Mouse (Mus musculus) embryonic facial prominence, embryonic 15.5 days (tissue): Measurements from ENCODE around the gene Slc38a8. TPM values are rescaled to one million over a fixed set of nuclear protein-coding genes. Genes with fewer than 3 reads are reported as not detected.
A peak's percentile ranks its signal among the peaks of the same experiment; 100 is the strongest.

ENCODE experiments used
- ATAC-seq: fragments of 200-750 bp; cut with Nextera tagmentation; 2 replicates; pipeline ENCODE4 v1.8.0; 2017; ENCODE audit warnings: low read depth, moderate TSS enrichment; ENCODE audit not compliant: insufficient number of reproducible peaks, low FRiP score, low TSS enrichment
- H3K27ac ChIP-seq: fragments of 300-500 bp; sonication (generic); replicated peaks from 2 replicates; pipeline ENCODE4 v1.5.1; 2015; ENCODE audit warnings: mild to moderate bottlenecking, inconsistent platforms
- H3K27me3 ChIP-seq: fragments of 300-500 bp; sonication (generic); 2 replicates; pipeline ENCODE4 v1.6.1; 2015; ENCODE audit warnings: inconsistent platforms
- H3K36me3 ChIP-seq: fragments of 300-500 bp; sonication (generic); 2 replicates; pipeline ENCODE4 v1.6.1; 2015; ENCODE audit warnings: mild to moderate bottlenecking, inconsistent platforms
- H3K4me1 ChIP-seq: fragments of 300-500 bp; sonication (generic); 2 replicates; pipeline ENCODE4 v1.6.1; 2015; ENCODE audit warnings: inconsistent platforms
- H3K4me2 ChIP-seq: fragments of 300-500 bp; sonication (generic); replicated peaks from 2 replicates; pipeline ENCODE4 v1.6.1; 2015; ENCODE audit warnings: mild to moderate bottlenecking, inconsistent platforms
- H3K4me3 ChIP-seq: fragments of 300-500 bp; sonication (generic); replicated peaks from 2 replicates; pipeline ENCODE4 v1.5.1; 2015; ENCODE audit warnings: mild to moderate bottlenecking, inconsistent platforms
- H3K9ac ChIP-seq: fragments of 300-500 bp; sonication (generic); 2 replicates; pipeline ENCODE4 v1.6.1; 2015; ENCODE audit warnings: inconsistent platforms
- H3K9me3 ChIP-seq: fragments of 300-500 bp; sonication (generic); replicated peaks from 2 replicates; pipeline ENCODE4 v1.6.1; 2016; ENCODE audit warnings: inconsistent platforms
- WGBS: fragments of 180-500 bp; shearing (Covaris S2); methylation state at CpG from one replicate; pipeline ENCODE4 v1.1.7; 2015; 5-methylcytosine and 5-hydroxymethylcytosine counted together
- polyA plus RNA-seq: library from polyadenylated mRNA; unstranded; fragments of >200 nt; fragmentation: Nextera tagmentation; extraction: Ambion mirVana; gene quantifications from 2 replicates; pipeline ENCODE4 v1.2.1, GENCODE M21; 2015

The Slc38a8 gene
- 0.09 and 0.30 TPM in 2 replicates for polyA plus RNA-seq

DNA sequence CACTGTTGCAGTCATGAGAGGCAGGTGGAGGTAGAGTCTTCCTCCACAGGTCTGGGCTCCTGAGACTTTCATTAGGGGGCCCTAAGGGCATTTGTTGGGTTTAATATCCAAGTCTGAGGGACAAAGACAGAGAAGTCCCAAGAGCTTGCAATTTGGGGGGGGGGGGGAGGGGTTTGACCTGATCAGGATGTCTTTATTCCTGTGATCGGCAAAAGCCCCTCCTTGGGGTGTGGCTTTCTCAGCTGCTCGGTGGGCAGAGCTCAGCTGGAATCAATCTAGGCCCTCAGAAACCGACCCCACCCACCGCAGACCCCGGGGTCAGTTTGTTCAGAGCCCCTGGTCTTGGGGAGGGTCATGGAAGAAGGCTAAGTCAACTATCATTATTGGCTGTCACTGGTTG is at the start of gene Slc38a8:
Gene Slc38a8 (minus strand): TSS at position 101 of the 400 bp plus-strand sequence.
- H3K9ac ChIP-seq = no peak within 1 kb of the TSS
- no peak within 1 kb of the TSS for H3K4me3 ChIP-seq
- no peak for ATAC-seq

DNA sequence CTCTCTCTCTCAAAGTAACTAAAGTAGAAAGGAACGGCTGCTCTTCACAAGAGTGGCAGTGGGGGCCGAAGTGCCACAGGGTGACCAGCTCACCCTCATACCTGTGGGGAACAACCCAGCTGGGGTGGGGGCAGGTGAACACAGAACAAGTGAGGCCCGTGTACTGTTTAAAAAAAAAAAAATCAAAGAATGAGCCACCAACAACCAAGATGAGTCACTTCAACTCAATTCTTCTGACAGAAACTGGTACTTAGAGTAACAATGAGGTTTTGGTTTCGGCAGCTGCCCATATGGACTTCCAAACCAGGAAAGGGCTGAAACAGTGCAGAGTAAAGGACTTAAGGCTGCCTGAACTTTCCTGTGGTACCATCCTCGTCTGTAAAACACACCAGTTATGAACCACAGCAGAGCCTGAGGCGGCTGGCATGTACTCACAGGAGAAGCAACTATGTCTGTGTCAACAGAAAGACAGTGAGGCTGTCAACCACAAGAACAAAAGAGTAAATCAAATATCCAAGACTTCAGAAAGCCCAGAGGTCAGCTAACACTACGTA is 47.1 kb upstream of the Slc38a8 start:
- Histone ChIP-seq H3K4me2 (no peak overlapping the region), H3K36me3 (peaks cover 36% of the 10 kb centered on the region), H3K27ac (no peak overlapping the region; the same call in 1 of the 2 replicates), H3K9ac (no peak overlapping the region), H3K4me3 (no peak overlapping the region), H3K9me3 (no peaks in the 10 kb centered on the region), H3K4me1 (peaks cover 31% of the 10 kb centered on the region), H3K27me3 (no peaks in the 10 kb centered on the region)
- WGBS = 59% methylated on average over 7 of the region's 7 CpGs
- no peak for ATAC-seq

More for the DNA sequence above, at the start of gene Slc38a8:
- 30% methylated on average over 5 of the region's 5 CpGs for WGBS
- Histone ChIP-seq H3K27ac (no peak within 1 kb of the TSS), H3K27me3 (no peaks in the 10 kb centered on the region), H3K36me3 (peaks cover 9% of the 10 kb centered on the region; the same call in 1 of the 2 replicates), H3K4me1 (no peaks in the 10 kb centered on the region), H3K4me2 (no peak within 1 kb of the TSS), H3K9me3 (no peaks in the 10 kb centered on the region)

- Histone ChIP-seq H3K27ac (no peak overlapping the region), H3K9ac (no peak overlapping the region), H3K36me3 (peaks cover 51% of the 10 kb centered on the region), H3K4me2 (no peak overlapping the region), H3K27me3 (no peaks in the 10 kb centered on the region), H3K4me3 (no peak overlapping the region), H3K9me3 (no peaks in the 10 kb centered on the region), H3K4me1 (peaks cover 22% of the 10 kb centered on the region)
- WGBS = 76% methylated on average over 18 of the region's 18 CpGs
- ATAC-seq = no peak
Measured at GRCm38 (mm10) chr8:119547019-119547691, 45.7 kb upstream of the Slc38a8 start.

DNA sequence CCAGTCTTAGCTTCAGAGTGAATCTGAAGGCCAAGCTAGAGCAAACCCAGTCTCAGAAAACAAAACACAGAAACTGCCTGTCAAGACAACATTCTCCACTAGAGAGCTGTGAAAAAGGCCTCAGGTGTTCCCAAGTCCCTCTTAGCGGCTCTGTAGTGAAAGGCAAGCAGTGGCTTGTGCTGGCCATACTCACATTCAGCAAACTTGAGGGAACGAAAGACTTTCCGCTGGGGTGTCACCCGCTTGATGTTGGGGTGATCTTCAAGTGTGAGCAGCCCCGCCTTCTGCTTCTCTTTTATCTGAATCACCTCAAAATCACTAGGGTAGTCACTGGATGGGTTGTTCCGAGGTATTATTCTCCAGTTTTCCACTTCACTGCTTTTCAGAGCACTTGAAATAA is 44.3 kb upstream of the Slc38a8 start:
- H3K4me2 ChIP-seq = no peak overlapping the region
- ATAC-seq = no peak
- H3K4me1 ChIP-seq = peaks cover 19% of the 10 kb centered on the region; the same call in 1 of the 2 replicates
- H3K27ac ChIP-seq = no peak overlapping the region
- no peaks in the 10 kb centered on the region for H3K9me3 ChIP-seq
- 69% methylated on average over 6 of the region's 6 CpGs for WGBS
- H3K36me3 ChIP-seq = peaks cover 63% of the 10 kb centered on the region
- H3K27me3 ChIP-seq = no peaks in the 10 kb centered on the region
- no peak overlapping the region for H3K4me3 ChIP-seq
- H3K9ac ChIP-seq = no peak overlapping the region

GRCm38 (mm10) chr8:119545180-119545579 is 43.7 kb upstream of the Slc38a8 start:
- Histone ChIP-seq H3K9me3 (no peaks in the 10 kb centered on the region), H3K4me2 (no peak overlapping the region), H3K27me3 (no peaks in the 10 kb centered on the region), H3K4me1 (peaks cover 13% of the 10 kb centered on the region; the same call in 1 of the 2 replicates), H3K36me3 (peaks cover 69% of the 10 kb centered on the region), H3K4me3 (no peak overlapping the region), H3K9ac (no peak overlapping the region), H3K27ac (no peak overlapping the region)
- peak; percentile 39; the same call in 1 of the 2 replicates for ATAC-seq
- 71% methylated on average over 6 of the region's 6 CpGs for WGBS

- peaks cover 75% of the 10 kb centered on the region for H3K36me3 ChIP-seq
- no peak overlapping the region for H3K9ac ChIP-seq
- no peak for ATAC-seq
- H3K27ac ChIP-seq = no peak overlapping the region
- H3K4me2 ChIP-seq = no peak overlapping the region
- H3K4me1 ChIP-seq = peaks cover 12% of the 10 kb centered on the region; the same call in 1 of the 2 replicates
- WGBS = 85% methylated on average over 3 of the region's 3 CpGs
- no peaks in the 10 kb centered on the region for H3K9me3 ChIP-seq
- no peaks in the 10 kb centered on the region for H3K27me3 ChIP-seq
- H3K4me3 ChIP-seq = no peak overlapping the region
Measured at GRCm38 (mm10) chr8:119544606-119545005, 43.1 kb upstream of the Slc38a8 start.

- Histone ChIP-seq H3K27ac (no peak overlapping the region), H3K4me3 (no peak overlapping the region), H3K9ac (no peak overlapping the region), H3K36me3 (peaks cover 97% of the 10 kb centered on the region), H3K27me3 (no peaks in the 10 kb centered on the region), H3K4me1 (no peaks in the 10 kb centered on the region), H3K4me2 (no peak overlapping the region), H3K9me3 (no peaks in the 10 kb centered on the region)
- ATAC-seq = no peak
- 85% methylated on average over 9 of the region's 9 CpGs for WGBS
Measured at GRCm38 (mm10) chr8:119531973-119532372, 30.5 kb upstream of the Slc38a8 start.

DNA sequence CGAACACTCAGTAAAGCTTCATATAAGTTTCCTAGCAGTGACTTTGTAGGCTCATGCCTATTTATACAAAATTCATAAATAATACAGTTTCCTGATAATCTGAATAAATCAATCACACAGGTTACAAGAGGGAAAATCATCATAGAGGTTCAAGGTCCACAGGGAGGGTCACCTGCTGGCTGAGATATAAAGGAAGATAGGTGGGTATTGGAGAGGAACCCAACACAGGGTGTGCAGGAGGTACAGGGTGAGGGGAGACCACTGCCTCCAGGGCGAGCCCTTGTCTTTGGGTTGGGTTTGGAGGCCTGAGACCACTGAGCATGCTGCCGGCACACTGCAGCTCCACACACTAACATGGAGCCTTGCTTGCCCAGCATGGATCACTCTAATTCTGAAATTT is 29.9 kb upstream of the Slc38a8 start:
- Histone ChIP-seq H3K4me1 (no peaks in the 10 kb centered on the region), H3K27me3 (no peaks in the 10 kb centered on the region), H3K4me3 (no peak overlapping the region), H3K27ac (no peak overlapping the region), H3K9ac (no peak overlapping the region), H3K9me3 (no peaks in the 10 kb centered on the region), H3K4me2 (no peak overlapping the region), H3K36me3 (peaks cover 97% of the 10 kb centered on the region)
- 89% methylated on average over 3 of the region's 3 CpGs for WGBS
- no peak for ATAC-seq

- 88% methylated on average over 6 of the region's 6 CpGs for WGBS
- no peak overlapping the region for H3K9ac ChIP-seq
Measured at GRCm38 (mm10) chr8:119530937-119531336, 29.4 kb upstream of the Slc38a8 start.

GRCm38 (mm10) chr8:119528762-119529161 is 27.3 kb upstream of the Slc38a8 start:
- 92% methylated on average over 7 of the region's 7 CpGs for WGBS
- no peaks in the 10 kb centered on the region for H3K27me3 ChIP-seq
- peaks cover 91% of the 10 kb centered on the region for H3K36me3 ChIP-seq
- no peaks in the 10 kb centered on the region for H3K9me3 ChIP-seq
- no peaks in the 10 kb centered on the region for H3K4me1 ChIP-seq
- no peak overlapping the region for H3K4me3 ChIP-seq
- H3K27ac ChIP-seq = no peak overlapping the region
- ATAC-seq = no peak
- H3K4me2 ChIP-seq = no peak overlapping the region
- no peak overlapping the region for H3K9ac ChIP-seq

More at GRCm38 (mm10) chr8:119530937-119531336, 29.4 kb upstream of the Slc38a8 start:
- Histone ChIP-seq H3K4me2 (no peak overlapping the region), H3K36me3 (peaks cover 92% of the 10 kb centered on the region), H3K9me3 (no peaks in the 10 kb centered on the region), H3K4me3 (no peak overlapping the region), H3K4me1 (no peaks in the 10 kb centered on the region), H3K27me3 (no peaks in the 10 kb centered on the region), H3K27ac (no peak overlapping the region)
- no peak for ATAC-seq

DNA sequence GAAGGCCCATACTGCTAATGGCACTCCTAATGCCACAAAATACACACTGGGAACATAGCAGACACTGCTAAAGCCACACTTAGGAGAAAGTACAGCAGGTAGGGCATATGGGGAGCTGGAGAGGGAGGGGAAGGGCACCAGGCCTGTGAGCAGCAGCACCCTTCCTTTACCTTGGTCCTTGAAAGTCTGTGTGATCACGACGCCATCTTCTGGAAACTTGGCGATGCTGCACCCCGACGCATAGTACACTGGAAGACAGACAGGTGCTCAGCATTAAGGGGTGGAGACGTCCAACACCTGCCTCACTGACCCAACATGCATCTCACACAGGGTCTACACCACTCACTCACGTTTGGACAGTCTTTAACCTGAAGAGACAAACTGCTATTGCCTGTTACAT is 18.6 kb upstream of the Slc38a8 start:
- Histone ChIP-seq H3K4me1 (no peaks in the 10 kb centered on the region), H3K4me2 (no peak overlapping the region), H3K27ac (no peak overlapping the region), H3K36me3 (peaks cover 94% of the 10 kb centered on the region), H3K4me3 (no peak overlapping the region), H3K9me3 (no peaks in the 10 kb centered on the region), H3K9ac (no peak overlapping the region), H3K27me3 (no peaks in the 10 kb centered on the region)
- ATAC-seq = no peak
- 70% methylated on average over 7 of the region's 7 CpGs for WGBS
